Mouse (Mus musculus) frontal cortex, postnatal 10 days (tissue): ENCODE measurements around the gene Nkx6-2.

Experiments used
- DNase-seq, 2 experiments: peaks; one replicate each; pipeline ENCODE4 v3.0.0; 2022; ENCODE audit warnings: low spot score in 2 of 2, mixed read lengths in 1 of 2

Gene Nkx6-2

DNA sequence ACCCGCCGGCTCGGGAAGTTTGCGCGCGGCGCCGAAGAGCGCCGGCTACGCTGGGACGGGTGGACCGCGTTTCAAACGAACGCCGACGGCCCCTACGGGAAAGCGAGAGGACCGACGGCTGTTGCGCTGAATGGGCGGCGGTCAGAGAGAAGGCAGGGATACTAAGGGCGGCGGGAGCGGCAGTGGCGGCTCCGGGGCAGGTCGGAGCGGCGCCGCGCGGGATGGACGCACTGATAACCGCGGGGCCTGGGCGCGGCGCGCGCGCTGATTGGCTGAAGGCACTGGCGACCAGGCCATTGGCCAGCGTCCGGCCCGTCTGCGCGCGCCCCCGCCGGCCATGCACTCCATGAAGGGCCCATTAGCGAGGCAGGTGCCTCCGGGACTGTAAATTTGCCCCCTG, at the start of gene Nkx6-2:
Nkx6-2 (minus strand) TSS at position 203 of the 400 bp plus-strand sequence.
- DNase-seq = no peak

GRCm38 (mm10) chr7:139625156-139625555, 42.6 kb upstream of the Nkx6-2 start:
- DNase-seq = no peak

DNA sequence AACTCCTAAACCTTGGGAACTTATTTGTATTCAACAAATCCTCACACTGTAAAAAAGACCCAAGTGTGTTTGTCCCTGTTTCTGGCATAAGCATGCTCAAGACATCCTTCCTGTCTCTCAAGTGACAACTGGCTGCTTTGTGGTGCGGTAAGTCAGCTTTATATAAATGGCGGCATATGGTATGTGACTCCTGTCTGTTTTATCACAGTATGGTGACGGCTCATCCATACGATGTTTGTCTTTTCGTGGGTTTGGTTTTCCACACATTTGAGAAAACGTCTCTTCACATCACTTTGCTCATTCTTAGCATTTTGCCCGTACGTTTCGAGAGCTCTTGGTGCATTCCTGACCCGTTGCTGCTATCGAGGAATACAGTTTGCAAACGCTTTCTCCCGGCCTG, 40.0 kb upstream of the Nkx6-2 start:
- DNase-seq = no peak

GRCm38 (mm10) chr7:139615767-139616766, 33.5 kb upstream of the Nkx6-2 start:
- peak; percentile 41 to 65 for DNase-seq

DNA sequence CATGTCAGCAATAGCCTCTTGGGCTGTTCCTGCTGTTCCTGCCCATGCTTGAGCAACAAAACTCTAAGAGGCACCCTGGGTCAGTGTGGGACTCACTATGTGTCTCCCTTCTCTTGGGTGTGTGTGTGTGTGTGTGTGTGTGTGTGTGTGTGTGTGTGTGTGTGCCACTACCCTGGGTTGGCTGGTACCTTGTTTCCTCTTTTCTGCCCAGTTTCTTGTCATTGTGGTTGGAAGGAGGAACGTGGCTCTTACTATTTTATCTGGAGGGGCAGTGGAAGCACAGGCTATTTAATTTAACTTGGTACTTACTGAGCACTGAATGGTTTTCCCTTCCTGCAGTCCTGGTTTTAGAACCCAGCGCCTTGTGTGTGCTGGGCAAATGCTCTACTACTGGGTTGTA, 27.7 kb upstream of the Nkx6-2 start:
- DNase-seq = no peak

- DNase-seq = no peak
Measured at GRCm38 (mm10) chr7:139595862-139596261, 13.3 kb upstream of the Nkx6-2 start.

DNA sequence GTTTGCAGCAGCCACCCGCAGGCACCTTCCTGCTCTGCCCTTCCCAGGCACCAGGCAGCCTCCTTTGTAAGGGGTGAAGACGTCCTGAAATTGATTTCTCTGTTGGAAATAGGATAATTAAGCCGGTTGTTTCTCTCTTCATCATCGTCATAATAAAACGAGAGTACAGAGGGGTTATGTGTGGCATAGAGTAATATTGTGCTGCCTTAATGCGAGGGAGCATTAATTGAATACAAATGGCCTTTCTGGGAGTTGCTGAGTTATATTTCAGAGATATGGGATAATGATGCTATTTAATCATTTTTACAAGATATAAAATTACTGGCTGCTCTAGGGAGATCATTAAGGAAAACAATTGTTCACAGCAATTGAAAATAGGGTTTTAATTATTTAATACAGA, 12.7 kb upstream of the Nkx6-2 start:
- DNase-seq = no peak

DNA sequence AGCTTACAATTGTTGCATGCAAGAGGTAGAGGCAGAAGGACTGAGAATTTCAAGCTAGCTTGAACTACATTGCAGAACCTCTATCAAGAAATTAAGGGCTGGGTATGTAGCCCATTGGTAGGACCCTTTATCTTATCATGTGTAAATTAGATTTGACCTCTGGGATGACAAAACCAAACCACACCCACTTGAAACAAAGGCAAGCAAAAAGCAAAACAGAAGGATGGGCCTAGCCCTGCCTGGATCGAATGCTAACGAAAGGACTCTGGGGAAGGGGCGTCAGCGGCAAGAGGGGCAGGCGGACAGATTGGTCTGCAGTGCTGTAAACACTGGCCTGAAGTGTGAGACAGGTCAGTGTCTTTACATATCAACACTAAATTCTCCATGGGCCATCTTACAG, 8.7 kb upstream of the Nkx6-2 start:
- no peak for DNase-seq

DNA sequence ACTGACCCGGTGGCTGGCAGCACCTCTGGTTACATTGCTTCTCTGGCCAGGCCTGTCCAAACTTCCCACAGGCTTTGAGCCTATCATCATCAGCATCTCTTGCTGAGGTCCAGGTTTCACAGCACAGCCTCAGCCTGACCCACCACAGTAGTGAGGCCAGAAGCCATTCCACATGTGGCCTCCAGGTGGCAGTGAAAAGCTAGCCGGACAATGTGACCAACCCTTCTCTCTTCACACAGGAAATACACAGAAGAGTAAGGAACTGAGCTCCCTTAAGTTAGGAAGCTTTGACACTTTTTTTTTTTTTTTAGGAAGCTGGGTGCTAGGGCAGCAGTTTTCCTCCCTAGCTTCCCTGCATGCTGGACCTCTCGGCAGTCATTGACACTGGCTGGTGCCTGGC, 7.7 kb upstream of the Nkx6-2 start:
- DNase-seq = no peak

GRCm38 (mm10) chr7:139587919-139588318, 5.3 kb upstream of the Nkx6-2 start:
- no peak for DNase-seq

DNA sequence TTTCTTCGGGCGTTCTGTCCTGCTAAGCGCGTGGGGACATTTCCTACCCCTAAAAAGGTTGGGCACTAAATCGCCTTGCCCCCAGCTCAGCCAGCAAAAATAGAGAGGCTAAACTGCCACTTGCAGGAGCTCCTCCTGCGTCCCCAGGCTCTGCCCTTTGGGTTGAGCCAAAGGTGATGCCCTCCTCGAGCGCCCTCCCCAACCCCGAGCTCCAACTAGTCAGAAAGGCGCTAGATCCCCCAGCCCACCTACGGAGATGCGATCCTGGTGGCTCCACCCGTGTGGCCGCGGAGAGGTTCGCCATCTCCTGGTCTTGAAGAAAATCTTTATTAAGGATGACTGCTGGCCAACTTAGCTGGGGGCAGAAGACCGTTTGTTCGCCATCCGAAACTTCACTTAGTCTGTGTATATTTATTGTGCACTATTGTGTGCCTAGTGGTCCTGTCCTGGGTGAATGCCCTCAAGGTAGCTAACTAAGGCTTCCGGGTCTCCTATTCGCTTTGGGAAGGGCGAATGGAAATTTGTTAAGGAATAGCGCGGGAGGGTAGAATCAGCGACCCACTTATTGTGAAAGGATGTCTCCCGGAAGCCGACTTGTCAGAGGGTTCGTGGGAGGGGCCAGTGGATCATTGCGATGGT, 2.7 kb upstream of the Nkx6-2 start:
- DNase-seq = no peak

GRCm38 (mm10) chr7:139584221-139585175, 1.9 kb upstream of the Nkx6-2 start:
- DNase-seq = no peak

- no peak for DNase-seq
Measured at GRCm38 (mm10) chr7:139583094-139583737, 619 bp upstream of the Nkx6-2 start.

DNA sequence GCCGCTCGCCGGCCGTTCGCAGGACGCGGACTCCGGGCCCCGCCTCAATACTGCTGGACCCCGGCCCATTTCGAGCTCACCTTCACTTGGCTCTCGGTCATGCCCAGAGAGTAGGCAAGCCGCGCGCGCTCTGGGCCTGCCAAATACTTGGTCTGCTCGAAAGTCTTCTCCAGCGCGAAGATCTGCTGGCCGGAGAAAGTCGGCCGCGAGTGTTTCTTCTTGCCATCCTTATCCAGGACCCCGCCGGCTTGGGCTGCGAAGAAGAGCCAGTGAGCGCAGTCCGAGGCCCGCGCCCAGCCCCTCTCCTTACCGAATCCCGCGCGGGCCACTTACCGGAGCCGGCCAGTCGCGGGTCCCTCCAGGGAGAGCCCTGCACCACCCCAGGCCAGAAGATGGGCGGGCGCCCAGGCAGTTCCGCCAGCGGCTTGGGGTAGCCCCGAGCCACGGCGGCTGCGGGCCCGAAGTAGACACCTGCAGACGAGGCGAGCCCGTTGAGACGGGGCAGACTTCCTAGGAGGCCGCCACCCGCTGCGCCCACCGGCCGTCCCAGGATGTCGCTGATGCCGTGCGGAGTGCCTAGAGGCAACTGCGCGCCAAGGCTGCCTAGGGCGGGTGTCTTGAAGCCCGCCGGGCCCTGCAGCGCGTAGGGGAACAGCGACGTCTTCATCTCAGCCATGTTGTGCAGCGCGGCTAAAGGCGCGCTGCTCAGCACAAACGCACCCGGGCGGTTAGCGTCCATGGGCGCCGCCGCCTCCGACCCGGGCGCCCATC, 611 bp downstream of the Nkx6-2 start:
- DNase-seq = no peak

GRCm38 (mm10) chr7:139580851-139581775, 1.5 kb downstream of the Nkx6-2 start:
- no peak for DNase-seq

DNA sequence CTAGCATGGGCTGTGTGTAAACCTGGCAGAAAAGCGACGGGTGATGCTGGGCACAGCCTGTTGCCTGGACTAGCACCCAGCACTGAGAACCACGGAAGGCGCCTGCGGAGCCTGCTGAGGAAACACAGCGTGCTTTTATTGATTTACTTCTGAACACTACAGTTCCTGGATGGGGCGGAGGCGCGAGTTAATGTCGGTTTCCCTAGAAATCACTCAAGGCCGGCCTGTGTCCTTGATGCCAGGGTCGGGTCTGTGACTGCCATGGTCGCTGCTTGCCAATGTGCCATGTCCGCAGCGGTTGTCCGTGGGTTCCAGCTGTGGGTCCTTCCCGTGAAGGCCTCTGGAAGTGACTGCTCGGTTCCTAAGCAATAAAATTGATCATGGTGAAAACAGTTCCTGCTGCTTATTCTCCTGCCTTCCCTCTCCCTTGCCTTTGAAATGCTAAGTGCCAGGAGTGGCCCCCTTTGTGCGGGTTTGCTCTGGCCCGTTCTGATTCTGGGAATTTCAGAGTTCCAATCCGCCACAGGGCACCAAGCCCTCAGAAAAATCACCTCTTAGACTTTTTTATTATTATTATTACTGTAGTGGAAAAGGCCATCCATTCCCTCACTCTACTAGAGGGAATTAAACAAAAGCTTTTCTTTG, 3.2 kb downstream of the Nkx6-2 start:
- DNase-seq = no peak

DNA sequence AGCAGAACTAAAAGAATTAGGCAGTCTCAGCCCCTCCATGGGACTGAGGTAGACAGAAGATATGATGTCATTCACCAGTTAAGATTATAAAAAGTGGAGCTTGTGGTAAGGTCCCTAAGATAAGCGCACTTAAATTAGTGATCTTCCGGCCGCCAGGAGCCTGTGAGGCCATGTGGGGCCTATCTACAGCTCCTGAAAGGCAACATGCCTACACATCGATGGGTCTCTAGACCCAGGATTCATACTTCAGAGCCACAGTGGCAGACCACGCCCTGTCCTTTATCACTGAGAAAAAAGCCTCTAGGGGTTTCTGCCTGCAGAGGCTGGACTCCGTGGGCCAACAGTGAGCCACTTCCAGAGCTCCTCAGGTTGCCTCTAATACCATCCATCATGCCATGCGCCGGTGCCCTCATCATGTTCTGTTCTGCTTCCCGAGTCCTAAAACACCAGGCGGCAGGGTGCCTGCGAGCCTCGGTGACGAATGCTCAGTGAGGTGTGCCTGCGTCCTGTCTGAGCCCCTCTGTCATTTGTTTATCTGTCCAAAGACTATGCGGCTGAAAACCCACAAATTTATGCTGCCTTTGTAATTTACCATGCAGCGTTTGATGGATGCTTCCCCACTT, 6.4 kb downstream of the Nkx6-2 start:
- DNase-seq = no peak

DNA sequence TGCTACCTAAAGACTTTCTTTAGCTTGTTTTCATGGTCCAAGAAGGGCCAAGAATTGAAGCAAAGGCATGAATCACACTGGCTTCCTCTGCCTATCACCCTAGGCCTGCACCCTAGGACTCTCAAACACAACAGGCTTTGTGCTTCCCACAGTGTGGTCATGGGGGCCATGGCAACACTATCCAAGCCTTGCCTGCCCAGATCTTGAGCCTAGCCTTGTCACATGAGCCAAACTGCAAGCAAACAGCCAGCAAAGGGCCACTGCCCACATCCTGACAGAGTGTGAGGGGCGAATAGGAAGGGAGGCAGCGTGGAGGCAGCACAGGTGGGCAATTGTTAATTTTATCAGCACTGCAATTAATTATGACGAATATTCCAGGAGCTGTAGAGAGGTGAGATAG, 9.9 kb downstream of the Nkx6-2 start:
- DNase-seq = no peak
